Mouse (Mus musculus): ENCODE measurements around the gene Prkca.

DNA sequence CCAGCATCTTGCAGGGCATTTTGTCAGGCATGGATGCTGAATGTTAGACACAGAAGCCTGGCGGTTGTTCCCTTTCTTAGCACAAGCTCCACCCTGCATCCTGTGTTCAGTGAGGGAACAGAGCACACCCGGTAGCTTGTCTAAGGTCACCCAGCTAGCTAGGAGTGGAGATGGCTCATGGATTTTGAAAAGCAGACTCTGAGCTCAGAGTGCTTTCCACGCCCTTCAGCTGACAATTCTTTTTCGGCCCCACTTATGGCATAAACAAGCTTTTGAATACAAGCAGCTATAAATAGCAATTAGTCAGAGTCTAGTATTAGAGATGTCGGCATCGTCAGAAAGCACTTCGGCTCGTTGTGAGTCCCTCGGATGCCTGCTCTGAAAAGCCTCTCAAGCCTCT is 178.0 kb downstream of the Prkca start:
- no peak for TF ChIP-seq ETS1 (IDR thresholded peaks at IDR 0.05; ENCODE audit: low read depth, low read length)
- no peak for TF ChIP-seq USF1 (IDR thresholded peaks at IDR 0.05; ENCODE audit: low read depth, low read length)
- no peak for TF ChIP-seq BHLHE40 (IDR thresholded peaks at IDR 0.05; ENCODE audit: borderline replicate concordance, low read depth, low read length)
- TF ChIP-seq CTCF (IDR thresholded peaks at IDR 0.05 in 2 of 3, conservative IDR thresholded peaks at IDR 0.05 in 1 of 3; ENCODE audit: control insufficient read depth in 1 of 3, insufficient read depth in 1 of 3, low read depth in 2 of 3, low read length in 3 of 3, poor library complexity in 1 of 3, severe bottlenecking in 1 of 3) = no peak
- TF ChIP-seq TCF12 (IDR thresholded peaks at IDR 0.05; ENCODE audit: low read depth, low read length) = no peak
- no peak for TF ChIP-seq RCOR1 (IDR thresholded peaks at IDR 0.05; ENCODE audit: low read depth, low read length)
- no peak for TF ChIP-seq NELFE (IDR thresholded peaks at IDR 0.05; ENCODE audit: low read depth, low read length)
- no peak for TF ChIP-seq POLR2A (IDR thresholded peaks at IDR 0.05; ENCODE audit: control insufficient read depth in 1 of 2, insufficient read depth in 1 of 2, low read depth in 1 of 2, low read length in 2 of 2, poor library complexity in 1 of 2)
- no peak for TF ChIP-seq MXI1 (IDR thresholded peaks at IDR 0.05; ENCODE audit: low read depth, low read length)

Measured in MEL (cell line).